Mouse (Mus musculus): Measurements from ENCODE around the gene Tldc1. TPM values are rescaled to one million over a fixed set of nuclear protein-coding genes. Genes with fewer than 3 reads are reported as not detected.

The Tldc1 gene
- 1.3 TPM for polyA plus RNA-seq (2014; fragmentation: Illumina TruSeq; extraction: RNeasy Lipid Tissue Mini Kit (QIAGEN cat#74804); ENCODE audit: low read depth, low replicate concordance)

GRCm38 (mm10) chr8:119778263-119778662 lies at the start of gene Tldc1:
Tldc1 (minus strand) TSS chr8:119778416.

Other genes with a start within 250 kb of the Tldc1 start
- 16.9 TPM for gene Mbtps1, start 219.7 kb downstream of the Tldc1 start, polyA plus RNA-seq (2014; fragmentation: Illumina TruSeq; extraction: RNeasy Lipid Tissue Mini Kit (QIAGEN cat#74804); ENCODE audit: low read depth, low replicate concordance)
- 6.0 TPM for gene Hsdl1, start 203.2 kb downstream of the Tldc1 start, polyA plus RNA-seq (2014; fragmentation: Illumina TruSeq; extraction: RNeasy Lipid Tissue Mini Kit (QIAGEN cat#74804); ENCODE audit: low read depth, low replicate concordance)
- gene Dnaaf1, start 203.2 kb downstream of the Tldc1 start, polyA plus RNA-seq (2014; fragmentation: Illumina TruSeq; extraction: RNeasy Lipid Tissue Mini Kit (QIAGEN cat#74804); ENCODE audit: low read depth, low replicate concordance), result 38.7 TPM
- gene Taf1c, start 173.2 kb downstream of the Tldc1 start, polyA plus RNA-seq (2014; fragmentation: Illumina TruSeq; extraction: RNeasy Lipid Tissue Mini Kit (QIAGEN cat#74804); ENCODE audit: low read depth, low replicate concordance), result not detected
- gene Adad2, start 165.7 kb downstream of the Tldc1 start, polyA plus RNA-seq (2014; fragmentation: Illumina TruSeq; extraction: RNeasy Lipid Tissue Mini Kit (QIAGEN cat#74804); ENCODE audit: low read depth, low replicate concordance), result 0.21 TPM
- gene Kcng4, start 142.7 kb downstream of the Tldc1 start, polyA plus RNA-seq (2014; fragmentation: Illumina TruSeq; extraction: RNeasy Lipid Tissue Mini Kit (QIAGEN cat#74804); ENCODE audit: low read depth, low replicate concordance), result 1.4 TPM
- gene Wfdc1, start 112.1 kb downstream of the Tldc1 start, polyA plus RNA-seq (2014; fragmentation: Illumina TruSeq; extraction: RNeasy Lipid Tissue Mini Kit (QIAGEN cat#74804); ENCODE audit: low read depth, low replicate concordance), result 3.9 TPM
- gene Atp2c2, start 78.4 kb downstream of the Tldc1 start, polyA plus RNA-seq (2014; fragmentation: Illumina TruSeq; extraction: RNeasy Lipid Tissue Mini Kit (QIAGEN cat#74804); ENCODE audit: low read depth, low replicate concordance), result not detected
- gene Cotl1, start 62.1 kb upstream of the Tldc1 start, polyA plus RNA-seq (2014; fragmentation: Illumina TruSeq; extraction: RNeasy Lipid Tissue Mini Kit (QIAGEN cat#74804); ENCODE audit: low read depth, low replicate concordance), result 0.59 TPM
- not detected for gene Klhl36, start 83.8 kb upstream of the Tldc1 start, polyA plus RNA-seq (2014; fragmentation: Illumina TruSeq; extraction: RNeasy Lipid Tissue Mini Kit (QIAGEN cat#74804); ENCODE audit: low read depth, low replicate concordance)
- 10.9 TPM for gene Usp10, start 131.9 kb upstream of the Tldc1 start, polyA plus RNA-seq (2014; fragmentation: Illumina TruSeq; extraction: RNeasy Lipid Tissue Mini Kit (QIAGEN cat#74804); ENCODE audit: low read depth, low replicate concordance)
- 0.56 TPM for gene Gm20388, start 132.4 kb upstream of the Tldc1 start, polyA plus RNA-seq (2014; fragmentation: Illumina TruSeq; extraction: RNeasy Lipid Tissue Mini Kit (QIAGEN cat#74804); ENCODE audit: low read depth, low replicate concordance)
- 1.8 TPM for gene Crispld2, start 214.0 kb upstream of the Tldc1 start, polyA plus RNA-seq (2014; fragmentation: Illumina TruSeq; extraction: RNeasy Lipid Tissue Mini Kit (QIAGEN cat#74804); ENCODE audit: low read depth, low replicate concordance)